Mouse (Mus musculus): ENCODE measurements around the gene Acvr1b.

- TF ChIP-seq CTCF (IDR thresholded peaks at IDR 0.05; ENCODE audit: control insufficient read depth, insufficient read depth, low read length) = peak; percentile 64
- no peak for TF ChIP-seq POLR2A (IDR thresholded peaks at IDR 0.05; ENCODE audit: borderline replicate concordance, control insufficient read depth, low read depth, low read length)
Measured at GRCm38 (mm10) chr15:101221298-101222104, 47.6 kb downstream of the Acvr1b start.

All from bone marrow, adult 2 months (tissue).